Mouse (Mus musculus): ENCODE data around the gene Gigyf2. TPM values are rescaled to one million over a fixed set of nuclear protein-coding genes. Genes with fewer than 3 reads are reported as not detected.

Gene Gigyf2
- total RNA-seq, 2 experiments from 2014 or later, result 62.5 to 64.4 TPM

- ATAC-seq (replicated peaks; ENCODE audit: poor library complexity, severe bottlenecking), result no peak
These were observed 10.9 kb upstream of the Gigyf2 start for GRCm38 (mm10) chr1:87315894-87316293.

GRCm38 (mm10) chr1:87316672-87317071 is 10.1 kb upstream of the Gigyf2 start:
- ATAC-seq (replicated peaks; ENCODE audit: poor library complexity, severe bottlenecking), result no peak

- ATAC-seq (replicated peaks; ENCODE audit: poor library complexity, severe bottlenecking), result no peak
These were observed 5.7 kb upstream of the Gigyf2 start for GRCm38 (mm10) chr1:87321071-87321470.

GRCm38 (mm10) chr1:87322778-87323177 is 4.0 kb upstream of the Gigyf2 start:
- ATAC-seq (replicated peaks; ENCODE audit: poor library complexity, severe bottlenecking), result no peak

GRCm38 (mm10) chr1:87324649-87325048 is 2.1 kb upstream of the Gigyf2 start:
- no peak for ATAC-seq (replicated peaks; ENCODE audit: poor library complexity, severe bottlenecking)

GRCm38 (mm10) chr1:87327165-87327861 is 515 bp downstream of the Gigyf2 start:
- peak; percentile 32 for ATAC-seq (replicated peaks; ENCODE audit: poor library complexity, severe bottlenecking)

- no peak for ATAC-seq (replicated peaks; ENCODE audit: poor library complexity, severe bottlenecking)
These were observed 5.0 kb downstream of the Gigyf2 start for GRCm38 (mm10) chr1:87331774-87332173.

GRCm38 (mm10) chr1:87350576-87350975 is 23.8 kb downstream of the Gigyf2 start:
- ATAC-seq (replicated peaks; ENCODE audit: poor library complexity, severe bottlenecking), result no peak

- no peak for ATAC-seq (replicated peaks; ENCODE audit: poor library complexity, severe bottlenecking)
These were observed 33.5 kb downstream of the Gigyf2 start for GRCm38 (mm10) chr1:87360276-87360675.

GRCm38 (mm10) chr1:87378024-87378560 is 51.3 kb downstream of the Gigyf2 start:
- ATAC-seq (replicated peaks; ENCODE audit: poor library complexity, severe bottlenecking), result no peak

- ATAC-seq (replicated peaks; ENCODE audit: poor library complexity, severe bottlenecking), result no peak
These were observed 53.1 kb downstream of the Gigyf2 start for GRCm38 (mm10) chr1:87379919-87380318.

- no peak for ATAC-seq (replicated peaks; ENCODE audit: poor library complexity, severe bottlenecking)
These were observed 54.4 kb downstream of the Gigyf2 start for GRCm38 (mm10) chr1:87381152-87381551.

GRCm38 (mm10) chr1:87386436-87387092 is 59.8 kb downstream of the Gigyf2 start:
- ATAC-seq (replicated peaks; ENCODE audit: poor library complexity, severe bottlenecking), result no peak

GRCm38 (mm10) chr1:87393444-87394195 is 66.8 kb downstream of the Gigyf2 start:
- ATAC-seq (replicated peaks; ENCODE audit: poor library complexity, severe bottlenecking), result no peak

- ATAC-seq (replicated peaks; ENCODE audit: poor library complexity, severe bottlenecking), result no peak
These were observed 67.8 kb downstream of the Gigyf2 start, which contains the start of gene Kcnj13 for GRCm38 (mm10) chr1:87394594-87394993. Gene Kcnj13, minus strand, starts transcription at chr1:87394729.

GRCm38 (mm10) chr1:87396923-87397586 is 70.3 kb downstream of the Gigyf2 start:
- ATAC-seq (replicated peaks; ENCODE audit: poor library complexity, severe bottlenecking), result no peak

- no peak for ATAC-seq (replicated peaks; ENCODE audit: poor library complexity, severe bottlenecking)
These were observed 77.9 kb downstream of the Gigyf2 start for GRCm38 (mm10) chr1:87404710-87405109.

GRCm38 (mm10) chr1:87406012-87406411 is 79.2 kb downstream of the Gigyf2 start:
- no peak for ATAC-seq (replicated peaks; ENCODE audit: poor library complexity, severe bottlenecking)

GRCm38 (mm10) chr1:87409380-87409779 is 82.6 kb downstream of the Gigyf2 start:
- ATAC-seq (replicated peaks; ENCODE audit: poor library complexity, severe bottlenecking), result no peak

GRCm38 (mm10) chr1:87418733-87419132 is 91.9 kb downstream of the Gigyf2 start:
- ATAC-seq (replicated peaks; ENCODE audit: poor library complexity, severe bottlenecking), result peak; percentile 65
